8 mouse cellular contexts compared by ENCODE assay signal in genomic region chr9:101250486-101250885, GRCm38 (mm10). TPM values are rescaled to one million over a fixed set of nuclear protein-coding genes. Genes with fewer than 3 reads are reported as not detected.
A peak's percentile ranks its signal among the peaks of the same experiment; 100 is the strongest.
DNase-seq lines count a peak whose midpoint lies in the region; ATAC-seq and TF ChIP-seq lines count a peak whose summit lies in the region.

No protein-coding gene starts in this region.

- TF ChIP-seq POLR2A in olfactory bulb, adult 2 months (IDR thresholded peaks at IDR 0.05; ENCODE audit: insufficient read depth, low read depth, low read length), result no peak

- no peak for TF ChIP-seq CTCF in left cerebral cortex, adult 2 months (IDR thresholded peaks at IDR 0.05)
- TF ChIP-seq CTCF in olfactory bulb, adult 2 months (IDR thresholded peaks at IDR 0.05; ENCODE audit: insufficient read depth, low read depth, low read length), result no peak

- H3K9ac ChIP-seq in heart, embryonic 15.5 days, result peak overlapping the region; percentile 89
- H3K9ac ChIP-seq in limb, embryonic 13.5 days, result peak overlapping the region; percentile 80

- intact Hi-C loops in left cerebral cortex, adult 2 months (cut with DNase I), result loop anchor here (5.0 kb wide), 1 partner anchor 68 kb away; no protein-coding TSS in a partner anchor
- intact Hi-C loops in left cerebral cortex, postnatal 4 days (cut with DNase I), result no loop called here

- 10% methylated on average over 11 of the region's 11 CpGs for WGBS in heart, embryonic 15.5 days
- 2% methylated on average over 11 of the region's 11 CpGs for WGBS in limb, embryonic 13.5 days
- 2% methylated on average over 11 of the region's 11 CpGs for WGBS in olfactory bulb, adult 2 months

- peak overlapping the region; percentile 91 for H3K27ac ChIP-seq in left cerebral cortex, adult 2 months
- no peak overlapping the region for H3K27ac ChIP-seq in brown adipose tissue, adult 24 weeks (replicated peaks; ENCODE audit: low read depth, low read length)
- peak overlapping the region; percentile 99 for H3K27ac ChIP-seq in heart, embryonic 15.5 days
- H3K27ac ChIP-seq in limb, embryonic 13.5 days, result peak overlapping the region; percentile 98
- no peak overlapping the region for H3K27ac ChIP-seq in olfactory bulb, adult 2 months (ENCODE audit: insufficient read depth, low read depth, low read length)

- H3K4me1 ChIP-seq in brown adipose tissue, adult 24 weeks (ENCODE audit: control insufficient read depth, insufficient read depth, insufficient read length, low read length), result peaks cover 3% of the 10 kb centered on the region; the same call in 1 of the 2 replicates
- peaks cover 22% of the 10 kb centered on the region for H3K4me1 ChIP-seq in heart, embryonic 15.5 days (replicated peaks)
- H3K4me1 ChIP-seq in limb, embryonic 13.5 days, result peaks cover 17% of the 10 kb centered on the region
- peaks cover 3% of the 10 kb centered on the region; the same call in 1 of the 2 replicates for H3K4me1 ChIP-seq in olfactory bulb, adult 2 months (ENCODE audit: control insufficient read depth, insufficient read depth, low read length)

- no peak for DNase-seq in left cerebral cortex, adult 2 months (ENCODE audit: extremely low spot score in 1 of 2, low spot score in 2 of 2)
- no peak for DNase-seq in left cerebral cortex, postnatal 4 days
- DNase-seq in gastrocnemius, postnatal 10 days, result no peak
- no peak for DNase-seq in left cerebral cortex, adult 8-10 months (ENCODE audit: low spot score in 2 of 2)

- H3K4me2 ChIP-seq in heart, embryonic 15.5 days, result peak overlapping the region; percentile 72
- peak overlapping the region; percentile 68 for H3K4me2 ChIP-seq in limb, embryonic 13.5 days (replicated peaks)

- no peaks in the 10 kb centered on the region for H3K36me3 ChIP-seq in heart, embryonic 15.5 days
- H3K36me3 ChIP-seq in limb, embryonic 13.5 days, result no peaks in the 10 kb centered on the region

- H3K9me3 ChIP-seq in heart, embryonic 15.5 days (replicated peaks), result no peaks in the 10 kb centered on the region
- no peaks in the 10 kb centered on the region for H3K9me3 ChIP-seq in limb, embryonic 13.5 days

- ATAC-seq in heart, embryonic 15.5 days (replicated peaks; ENCODE audit: insufficient number of reproducible peaks, insufficient read depth, low FRiP score, low read depth), result no peak
- no peak for ATAC-seq in limb, embryonic 13.5 days (ENCODE audit: low FRiP score, low read depth)

- H3K4me3 ChIP-seq in left cerebral cortex, adult 2 months, result peak overlapping the region; percentile 96
- H3K4me3 ChIP-seq in brown adipose tissue, adult 24 weeks (ENCODE audit: insufficient read depth, low read depth, low read length), result peak overlapping the region; percentile 94
- peak overlapping the region; percentile 79 for H3K4me3 ChIP-seq in heart, embryonic 15.5 days
- peak overlapping the region; percentile 80 for H3K4me3 ChIP-seq in limb, embryonic 13.5 days
- peak overlapping the region; percentile 98 for H3K4me3 ChIP-seq in olfactory bulb, adult 2 months (ENCODE audit: insufficient read depth, low read depth, low read length)

- no peaks in the 10 kb centered on the region for H3K27me3 ChIP-seq in heart, embryonic 15.5 days
- H3K27me3 ChIP-seq in limb, embryonic 13.5 days, result no peaks in the 10 kb centered on the region

RNA-seq across cellular contexts. Expression of gene Ppp2r3a, which starts 1.1 kb away (rescaled TPM):
- 10 to 100 TPM; 19.4 to 20.9 TPM for total RNA-seq in left cerebral cortex, adult 2 months (2021)
- total RNA-seq in left cerebral cortex, postnatal 4 days (2021), result 10 to 100 TPM; 49.8 to 52.4 TPM
- 13.0 and 17.2 TPM in 2 replicates for polyA plus RNA-seq in brown adipose tissue, adult 24 weeks (2012; ENCODE audit: insufficient read depth, insufficient read length, missing spikeins)
- polyA plus RNA-seq in heart, embryonic 15.5 days (2015; fragmentation: Nextera tagmentation; extraction: Ambion mirVana), result 75.1 and 84.7 TPM in 2 replicates
- 16.0 and 18.1 TPM in 2 replicates for polyA plus RNA-seq in limb, embryonic 13.5 days (2015; fragmentation: Nextera tagmentation; extraction: Ambion mirVana)
- 68.1 TPM in 1 of 2 replicates, not detected in the other for polyA plus RNA-seq in olfactory bulb, adult 2 months (2012; ENCODE audit: insufficient read depth, insufficient read length, low replicate concordance, missing spikeins)
- 100 to 1,000 TPM; 184 to 206 TPM for total RNA-seq in gastrocnemius, postnatal 10 days (2021)
- 10 to 100 TPM; 26.1 to 31.9 (median 27.8) TPM for total RNA-seq in left cerebral cortex, adult 8-10 months (2022)

Comparison
In these comparisons a context has a peak if more than half of its experiments do, and no peak if none do; other contexts are left out.
1. H3K27ac ChIP-seq: peak in left cerebral cortex, adult 2 months (single experiment), heart, embryonic 15.5 days (single experiment) and limb, embryonic 13.5 days (single experiment); none in brown adipose tissue, adult 24 weeks (single experiment) and olfactory bulb, adult 2 months (single experiment).
2. Peak in every context shown above with its lines, with median percentiles within 50 percentile points of each other: H3K4me3 ChIP-seq.